Mouse (Mus musculus): Measurements from ENCODE around the gene Bcdin3d.
A peak's percentile ranks its signal among the peaks of the same experiment; 100 is the strongest.

Gene Bcdin3d

GRCm38 (mm10) chr15:99472972-99473371 is 1.6 kb downstream of the Bcdin3d start:
- DNase-seq (ENCODE audit: low spot score in 2 of 2) = no peak

GRCm38 (mm10) chr15:99471677-99472063 is 2.9 kb downstream of the Bcdin3d start:
- no peak for DNase-seq (ENCODE audit: low spot score in 2 of 2)

- DNase-seq (ENCODE audit: low spot score in 2 of 2) = peak in 1 of 2 experiments; percentile 57
Observed at GRCm38 (mm10) chr15:99470971-99471676, 3.4 kb downstream of the Bcdin3d start.

GRCm38 (mm10) chr15:99470224-99470761 is 4.2 kb downstream of the Bcdin3d start:
- no peak for DNase-seq (ENCODE audit: low spot score in 2 of 2)

- DNase-seq (ENCODE audit: low spot score in 2 of 2) = no peak
Observed at GRCm38 (mm10) chr15:99469736-99470135, 4.8 kb downstream of the Bcdin3d start.

- DNase-seq (ENCODE audit: low spot score in 2 of 2) = peak in 1 of 2 experiments; percentile 84
Observed at GRCm38 (mm10) chr15:99469067-99469466, 5.5 kb downstream of the Bcdin3d start.

GRCm38 (mm10) chr15:99463194-99463593 is 11.3 kb downstream of the Bcdin3d start:
- DNase-seq (ENCODE audit: low spot score in 2 of 2) = no peak

- DNase-seq (ENCODE audit: low spot score in 2 of 2) = peak; percentile 63 to 87
Observed at GRCm38 (mm10) chr15:99457606-99458401, 16.7 kb downstream of the Bcdin3d start, which contains the start of gene Nckap5l. Gene Nckap5l (minus strand): TSS chr15:99457748.

- DNase-seq (ENCODE audit: low spot score in 2 of 2) = peak in 1 of 2 experiments; percentile 51
Observed at GRCm38 (mm10) chr15:99456963-99457605, 17.4 kb downstream of the Bcdin3d start.

- DNase-seq (ENCODE audit: low spot score in 2 of 2) = no peak
Observed at GRCm38 (mm10) chr15:99456338-99456962, 18.1 kb downstream of the Bcdin3d start.

- DNase-seq (ENCODE audit: low spot score in 2 of 2) = no peak
Observed at GRCm38 (mm10) chr15:99455415-99455814, 19.1 kb downstream of the Bcdin3d start.

GRCm38 (mm10) chr15:99454585-99455279 is 19.8 kb downstream of the Bcdin3d start:
- no peak for DNase-seq (ENCODE audit: low spot score in 2 of 2)

GRCm38 (mm10) chr15:99453153-99453900 is 21.2 kb downstream of the Bcdin3d start:
- DNase-seq (ENCODE audit: low spot score in 2 of 2) = no peak

GRCm38 (mm10) chr15:99449751-99450280 is 24.7 kb downstream of the Bcdin3d start:
- DNase-seq (ENCODE audit: low spot score in 2 of 2) = no peak

- peak in 1 of 2 experiments; percentile 65 for DNase-seq (ENCODE audit: low spot score in 2 of 2)
Observed at GRCm38 (mm10) chr15:99449131-99449750, 25.3 kb downstream of the Bcdin3d start.

- DNase-seq (ENCODE audit: low spot score in 2 of 2) = peak in 1 of 2 experiments; percentile 28
Observed at GRCm38 (mm10) chr15:99446136-99446535, 28.4 kb downstream of the Bcdin3d start.

- no peak for DNase-seq (ENCODE audit: low spot score in 2 of 2)
Observed at GRCm38 (mm10) chr15:99445567-99445966, 29.0 kb downstream of the Bcdin3d start.

GRCm38 (mm10) chr15:99442358-99442757 is 32.2 kb downstream of the Bcdin3d start:
- DNase-seq (ENCODE audit: low spot score in 2 of 2) = no peak

GRCm38 (mm10) chr15:99440816-99441457 is 33.6 kb downstream of the Bcdin3d start:
- no peak for DNase-seq (ENCODE audit: low spot score in 2 of 2)

All from left cerebral cortex, adult 9 months (tissue).